Mouse (Mus musculus) hindbrain, embryonic 11.5 days (tissue): ENCODE results near the gene Nup153. TPM values are rescaled to one million over a fixed set of nuclear protein-coding genes. Genes with fewer than 3 reads are reported as not detected.

Experiments
- ATAC-seq: fragments of 200-750 bp; cut with Nextera tagmentation; 2 replicates; pipeline ENCODE4 v1.8.0; 2017; ENCODE audit warnings: mild to moderate bottlenecking, moderate TSS enrichment, moderate library complexity; ENCODE audit not compliant: low FRiP score
- DNase-seq: peaks from one replicate; pipeline ENCODE4 v3.0.0-alpha.2; 2015; ENCODE audit warnings: low spot score
- H3K27ac ChIP-seq: fragments of 300-500 bp; sonication (generic); 2 replicates; pipeline ENCODE4 v1.5.1; 2014; ENCODE audit warnings: mild to moderate bottlenecking, low read depth, low read length
- H3K27me3 ChIP-seq: fragments of 300-500 bp; sonication (generic); 2 replicates; pipeline ENCODE4 v1.6.1; 2014; ENCODE audit warnings: mild to moderate bottlenecking, low read length, moderate library complexity, mixed read lengths; ENCODE audit not compliant: control insufficient read depth, insufficient read depth
- H3K36me3 ChIP-seq: fragments of 300-500 bp; sonication (generic); 2 replicates; pipeline ENCODE4 v1.6.1; 2014; ENCODE audit warnings: mild to moderate bottlenecking, low read length, moderate library complexity, mixed read lengths; ENCODE audit not compliant: control insufficient read depth, insufficient read depth
- H3K4me1 ChIP-seq: fragments of 300-500 bp; sonication (generic); replicated peaks from 2 replicates; pipeline ENCODE4 v1.6.1; 2014; ENCODE audit warnings: low read length, mixed read lengths; ENCODE audit not compliant: control insufficient read depth, insufficient read depth
- H3K4me2 ChIP-seq: fragments of 300-500 bp; sonication (generic); replicated peaks from 2 replicates; pipeline ENCODE4 v1.6.1; 2014; ENCODE audit warnings: mild to moderate bottlenecking, low read depth, low read length
- H3K4me3 ChIP-seq: fragments of 300-500 bp; sonication (generic); 2 replicates; pipeline ENCODE4 v1.5.1; 2014; ENCODE audit warnings: low read depth, low read length
- H3K9ac ChIP-seq: fragments of 300-500 bp; sonication (generic); 2 replicates; pipeline ENCODE4 v1.6.1; 2014; ENCODE audit warnings: low read depth, low read length
- H3K9me3 ChIP-seq: fragments of 300-500 bp; sonication (generic); 2 replicates; pipeline ENCODE4 v1.6.1; 2016; ENCODE audit warnings: low read length; ENCODE audit not compliant: control insufficient read depth
- WGBS: fragments of 180-500 bp; shearing (Covaris S2); extraction: QIAGEN DNeasy Blood & Tissue Kit; methylation state at CpG from one replicate; pipeline ENCODE4 v1.1.7; 2014; 5-methylcytosine and 5-hydroxymethylcytosine counted together
- polyA plus RNA-seq: library from polyadenylated mRNA; unstranded; fragments of >200 nt; fragmentation: Nextera tagmentation; extraction: Ambion mirVana; gene quantifications from 2 replicates; pipeline ENCODE4 v1.2.1, GENCODE M21; 2014

Gene Nup153
- polyA plus RNA-seq, 1 experiment from 2014 or later: 43.3 TPM

- Histone ChIP-seq H3K9ac (no peak overlapping the region), H3K4me3 (no peak overlapping the region), H3K9me3 (no peaks in the 10 kb centered on the region), H3K27ac (no peak overlapping the region), H3K36me3 (peaks cover 5% of the 10 kb centered on the region; the same call in 1 of the 2 replicates), H3K4me2 (no peak overlapping the region), H3K4me1 (no peaks in the 10 kb centered on the region), H3K27me3 (no peaks in the 10 kb centered on the region)
- WGBS: 100% methylated on average over 1 of the region's 1 CpGs
- DNase-seq: no peak
- no peak for ATAC-seq
These were observed 31.8 kb downstream of the Nup153 start for GRCm38 (mm10) chr13:46695932-46696331.

DNA sequence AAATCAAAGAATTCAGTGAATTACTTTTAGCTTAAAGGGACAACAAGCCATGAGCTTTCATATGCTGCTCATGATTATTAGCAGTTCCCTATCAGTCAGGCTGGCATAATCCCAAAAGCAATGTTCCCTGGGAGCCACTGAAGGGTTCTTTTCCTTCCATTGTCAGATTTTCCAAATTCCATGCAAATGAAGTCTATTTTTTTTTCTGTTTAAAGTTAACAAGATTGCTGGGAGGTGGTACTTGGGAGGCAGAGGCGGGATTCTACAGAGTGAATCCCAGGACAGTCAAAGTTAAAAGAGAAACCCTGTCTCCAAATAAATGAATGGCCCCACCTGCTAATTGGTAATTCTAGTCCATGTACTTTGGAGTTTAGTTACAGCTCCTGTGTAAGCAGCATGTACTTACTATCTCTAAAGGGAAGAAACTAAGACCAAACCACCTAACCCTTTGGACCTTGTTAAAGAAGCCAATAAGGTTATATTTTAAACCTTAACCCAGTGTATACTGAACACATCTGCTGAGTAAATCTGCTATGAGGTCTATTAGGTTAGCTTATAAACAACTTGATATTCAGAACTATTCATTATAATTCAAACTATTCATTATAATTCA, 32.3 kb downstream of the Nup153 start:
- H3K27me3 ChIP-seq: no peaks in the 10 kb centered on the region
- DNase-seq (no peak), ATAC-seq (no peak)
- H3K4me1 ChIP-seq: no peaks in the 10 kb centered on the region
- WGBS: 85% methylated on average over 1 of the region's 1 CpGs
- H3K9ac ChIP-seq: no peak overlapping the region
- H3K4me2 ChIP-seq: no peak overlapping the region
- no peak overlapping the region for H3K4me3 ChIP-seq
- H3K27ac ChIP-seq: no peak overlapping the region
- no peaks in the 10 kb centered on the region for H3K9me3 ChIP-seq
- H3K36me3 ChIP-seq: peaks cover 5% of the 10 kb centered on the region; the same call in 1 of the 2 replicates

GRCm38 (mm10) chr13:46690559-46691241, 37.0 kb downstream of the Nup153 start:
- no peak overlapping the region for H3K4me3 ChIP-seq
- H3K9ac ChIP-seq: no peak overlapping the region
- peaks cover 3% of the 10 kb centered on the region; the same call in 1 of the 2 replicates for H3K36me3 ChIP-seq
- H3K27ac ChIP-seq: no peak overlapping the region
- ATAC-seq (no peak), DNase-seq (no peak)
- H3K4me1 ChIP-seq: no peaks in the 10 kb centered on the region
- H3K4me2 ChIP-seq: no peak overlapping the region
- 91% methylated on average over 4 of the region's 4 CpGs for WGBS
- no peaks in the 10 kb centered on the region for H3K27me3 ChIP-seq
- no peaks in the 10 kb centered on the region for H3K9me3 ChIP-seq

- DNase-seq (no peak), ATAC-seq (no peak)
- H3K9ac ChIP-seq: no peak overlapping the region
- no peak overlapping the region for H3K27ac ChIP-seq
- no peaks in the 10 kb centered on the region for H3K9me3 ChIP-seq
- H3K36me3 ChIP-seq: peaks cover 6% of the 10 kb centered on the region; the same call in 1 of the 2 replicates
- no peak overlapping the region for H3K4me2 ChIP-seq
- H3K4me1 ChIP-seq: no peaks in the 10 kb centered on the region
- no peak overlapping the region for H3K4me3 ChIP-seq
- WGBS: 93% methylated on average over 1 of the region's 1 CpGs
- no peaks in the 10 kb centered on the region for H3K27me3 ChIP-seq
These were observed 44.4 kb downstream of the Nup153 start for GRCm38 (mm10) chr13:46683370-46683769.

- Histone ChIP-seq H3K27me3 (no peaks in the 10 kb centered on the region), H3K9ac (no peak overlapping the region), H3K36me3 (peaks cover 6% of the 10 kb centered on the region; the same call in 1 of the 2 replicates), H3K4me3 (no peak overlapping the region), H3K9me3 (no peaks in the 10 kb centered on the region), H3K27ac (no peak overlapping the region), H3K4me1 (no peaks in the 10 kb centered on the region), H3K4me2 (no peak overlapping the region)
- ATAC-seq: no peak
- whole genome bisulfite sequencing: 86% methylated on average over 2 of the region's 2 CpGs
- no peak for DNase-seq
These were observed 44.8 kb downstream of the Nup153 start for GRCm38 (mm10) chr13:46682921-46683320.

- Histone ChIP-seq H3K4me3 (no peak overlapping the region), H3K9ac (no peak overlapping the region), H3K27ac (no peak overlapping the region), H3K9me3 (no peaks in the 10 kb centered on the region), H3K4me1 (no peaks in the 10 kb centered on the region), H3K36me3 (0 out of 2 replicates have a peak, but pooled peaks cover 2% of the 10 kb centered on the region), H3K4me2 (no peak overlapping the region), H3K27me3 (no peaks in the 10 kb centered on the region)
- ATAC-seq (no peak), DNase-seq (no peak)
- WGBS: 85% methylated on average over 4 of the region's 4 CpGs
These were observed 50.0 kb downstream of the Nup153 start for GRCm38 (mm10) chr13:46677721-46678120.

DNA sequence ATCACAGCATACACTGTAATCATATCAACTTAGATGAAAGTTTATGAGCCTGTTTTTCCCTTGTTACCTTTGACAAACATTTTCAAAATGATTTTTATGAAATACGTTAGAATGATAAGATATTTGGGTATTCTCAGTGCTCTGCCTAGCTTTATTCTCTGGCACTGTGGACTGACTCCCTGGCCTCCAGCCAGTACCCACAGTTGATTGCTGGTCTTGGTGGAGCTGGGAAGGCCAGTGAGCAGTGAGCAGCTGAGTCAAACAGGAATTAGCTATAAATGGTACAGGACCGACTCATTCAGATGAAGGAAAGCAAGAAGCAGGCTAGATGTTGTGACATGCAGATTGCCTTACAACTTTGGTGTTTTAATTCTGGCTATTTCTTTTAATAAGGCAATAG, 53.1 kb downstream of the Nup153 start:
- Histone ChIP-seq H3K27ac (no peak overlapping the region), H3K4me1 (no peaks in the 10 kb centered on the region), H3K4me3 (no peak overlapping the region), H3K36me3 (0 out of 2 replicates have a peak, but pooled peaks cover 2% of the 10 kb centered on the region), H3K9ac (no peak overlapping the region), H3K27me3 (no peaks in the 10 kb centered on the region), H3K9me3 (no peaks in the 10 kb centered on the region), H3K4me2 (no peak overlapping the region)
- DNase-seq: no peak
- 90% methylated on average over 2 of the region's 2 CpGs for WGBS
- no peak for ATAC-seq

- no peaks in the 10 kb centered on the region for H3K4me1 ChIP-seq
- H3K4me2 ChIP-seq: peak overlapping the region; percentile 92
- no peak overlapping the region for H3K27ac ChIP-seq
- H3K9ac ChIP-seq: no peak overlapping the region; the same call in 1 of the 2 replicates
- H3K27me3 ChIP-seq: no peaks in the 10 kb centered on the region
- H3K36me3 ChIP-seq: 0 out of 2 replicates have a peak, but pooled peaks cover 2% of the 10 kb centered on the region
- H3K9me3 ChIP-seq: no peaks in the 10 kb centered on the region
- no peak for ATAC-seq
- H3K4me3 ChIP-seq: peak overlapping the region; percentile 95
- 70% methylated on average over 9 of the region's 9 CpGs for WGBS
- peak; percentile 7 for DNase-seq
These were observed 57.2 kb downstream of the Nup153 start for GRCm38 (mm10) chr13:46670514-46670913.
